Mouse (Mus musculus) kidney, adult 2 months (tissue): ENCODE results near the gene Zfp524. TPM values are rescaled to one million over a fixed set of nuclear protein-coding genes. Genes with fewer than 3 reads are reported as not detected.
"Not testable (repeated sequence)": the region's sequence is repeated elsewhere in the genome, so short reads cannot be mapped to it uniquely, and the experiment has no call there.

Source experiments
- DNase-seq: peaks from one replicate; pipeline ENCODE4 v3.0.0; 2021
- H3K27ac ChIP-seq: fragments of 200-500 bp; 2 replicates; pipeline ENCODE4 v1.5.1; 2012; ENCODE audit warnings: low read depth, low read length, control low read depth, inconsistent platforms; ENCODE audit not compliant: insufficient read depth
- H3K27me3 ChIP-seq: fragments of 200-500 bp; replicated peaks from 2 replicates; pipeline ENCODE4 v1.6.1; 2012; ENCODE audit warnings: mild to moderate bottlenecking, moderate library complexity, low read length, inconsistent platforms; ENCODE audit not compliant: control insufficient read depth, insufficient read depth
- H3K36me3 ChIP-seq: fragments of 200-500 bp; 2 replicates; pipeline ENCODE4 v1.6.1; 2012; ENCODE audit warnings: mild to moderate bottlenecking, moderate library complexity, low read length, inconsistent platforms; ENCODE audit not compliant: control insufficient read depth, insufficient read depth
- H3K4me1 ChIP-seq: fragments of 200-500 bp; 2 replicates; pipeline ENCODE4 v1.6.1; 2011; ENCODE audit warnings: low read length; ENCODE audit not compliant: control insufficient read depth, insufficient read depth
- H3K4me3 ChIP-seq: fragments of 200-500 bp; 2 replicates; pipeline ENCODE4 v1.5.1; 2011; ENCODE audit warnings: mild to moderate bottlenecking, low read depth, low read length, control low read depth; ENCODE audit not compliant: insufficient read depth
- CTCF ChIP-seq: fragments of 200-500 bp; conservative IDR thresholded peaks from 2 replicates; pipeline ENCODE4 v1.5.1; 2011; ENCODE audit warnings: low read depth, mild to moderate bottlenecking, control low read depth, low read length, moderate library complexity, mixed read lengths; ENCODE audit not compliant: insufficient read depth, insufficient read length
- POLR2A ChIP-seq: fragments of 200-500 bp; IDR thresholded peaks from one replicate; pipeline ENCODE4 v1.6.1; 2011; ENCODE audit warnings: low read depth, low read length, control low read depth
- WGBS: fragments of 180-500 bp; shearing (Covaris S2); methylation state at CpG from one replicate; pipeline ENCODE4 v1.1.7; 2018; 5-methylcytosine and 5-hydroxymethylcytosine counted together
- polyA plus RNA-seq: library from polyadenylated mRNA; depleted of rRNA; stranded (reverse); fragments of >200 nt; gene quantifications from 2 replicates; pipeline ENCODE4 v1.2.3, GENCODE M21; 2012

Gene Zfp524
- polyA plus RNA-seq, 1 experiment, result 35.7 TPM

DNA sequence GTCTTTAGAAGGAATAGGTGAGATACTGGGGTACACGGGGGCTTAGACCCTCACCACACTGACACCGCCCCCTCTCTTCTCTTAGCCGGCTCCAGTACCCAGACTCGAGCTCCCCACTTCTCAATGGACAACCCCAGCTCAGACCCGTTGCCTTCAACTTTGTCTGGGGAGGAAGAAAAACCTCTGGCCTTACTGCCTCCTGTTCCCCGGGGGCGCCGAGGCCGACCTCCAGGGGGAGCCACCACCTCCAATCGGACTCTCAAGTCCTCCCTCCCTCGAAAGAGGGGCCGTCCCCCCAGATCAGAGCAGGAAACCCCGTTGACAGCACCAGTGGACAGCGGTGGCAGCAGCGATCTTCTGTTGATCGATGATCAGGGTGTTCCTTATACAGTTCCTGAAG, 3.1 kb downstream of the Zfp524 start:
- no peak overlapping the region for H3K27ac ChIP-seq
- no peak for TF ChIP-seq CTCF
- TF ChIP-seq POLR2A, result no peak
- WGBS, result 94% methylated on average over 16 of the region's 16 CpGs
- DNase-seq, result no peak
- peaks cover 9% of the 10 kb centered on the region; the same call in 1 of the 2 replicates for H3K4me1 ChIP-seq
- no peak overlapping the region for H3K4me3 ChIP-seq
- no peaks in the 10 kb centered on the region for H3K36me3 ChIP-seq
- no peaks in the 10 kb centered on the region for H3K27me3 ChIP-seq

DNA sequence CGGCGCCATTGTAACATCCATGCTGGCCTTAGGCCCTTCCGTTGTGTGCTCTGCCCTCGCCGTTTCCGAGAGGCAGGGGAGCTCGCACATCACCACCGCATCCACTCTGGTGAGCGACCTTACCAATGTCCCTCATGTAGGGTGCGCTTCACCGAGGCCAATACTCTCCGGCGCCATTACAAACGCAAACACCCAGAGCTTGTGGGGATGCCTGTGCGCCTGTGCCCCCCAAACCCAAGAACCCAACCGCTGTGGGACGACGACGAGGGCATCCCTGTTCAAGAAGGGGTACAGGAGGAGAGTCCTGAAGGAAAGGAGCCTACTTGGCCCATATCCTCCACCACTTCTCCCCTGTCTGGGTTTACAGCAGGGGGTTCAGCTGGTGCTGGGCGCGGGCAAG, 3.7 kb downstream of the Zfp524 start:
- Histone ChIP-seq H3K4me3 (no peak overlapping the region), H3K36me3 (no peaks in the 10 kb centered on the region), H3K27ac (no peak overlapping the region), H3K27me3 (no peaks in the 10 kb centered on the region), H3K4me1 (peaks cover 9% of the 10 kb centered on the region; the same call in 1 of the 2 replicates)
- DNase-seq, result no peak
- TF ChIP-seq POLR2A, result no peak
- no peak for TF ChIP-seq CTCF
- WGBS, result 97% methylated on average over 21 of the region's 21 CpGs

GRCm38 (mm10) chr7:5019576-5019975, 5.4 kb downstream of the Zfp524 start:
- H3K36me3 ChIP-seq, H3K4me1 ChIP-seq, H3K27me3 ChIP-seq, DNase-seq: not testable (repeated sequence)
- 15% methylated on average over 8 of the region's 8 CpGs for WGBS
- Histone ChIP-seq H3K27ac (peak overlapping the region; percentile 34; the same call in 1 of the 2 replicates), H3K4me3 (peak overlapping the region; percentile 17)

- DNase-seq, result peak; percentile 100
These were observed 5.9 kb downstream of the Zfp524 start, which contains the start of the genes Zfp865 and Ccdc106 for GRCm38 (mm10) chr7:5020000-5020681. Zfp865 (plus strand) TSS chr7:5020376. Ccdc106 (plus strand) TSS chr7:5020553.

DNA sequence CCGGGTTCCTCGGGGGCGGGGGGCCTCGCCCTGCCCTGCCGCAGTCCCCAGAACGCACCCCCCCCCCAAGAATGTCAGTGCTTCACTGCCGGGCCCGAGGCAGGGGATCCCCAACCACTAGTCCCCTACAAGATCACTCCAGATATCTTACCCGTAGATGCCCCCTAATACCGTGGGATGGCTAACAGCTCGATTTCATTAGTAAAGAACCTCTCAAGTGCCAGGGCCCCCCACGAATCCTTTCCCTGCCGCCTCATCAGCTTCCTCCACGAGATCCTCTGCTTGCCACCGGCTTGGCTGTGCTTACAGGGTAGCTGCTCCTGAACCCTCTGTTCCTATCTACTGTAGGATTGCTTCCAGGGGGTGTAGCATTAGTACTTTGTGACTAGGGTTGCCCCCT, 6.5 kb downstream of the Zfp524 start:
- TF ChIP-seq CTCF (no peak), POLR2A (no peak)
- Histone ChIP-seq H3K36me3 (no peaks in the 10 kb centered on the region), H3K27me3 (no peaks in the 10 kb centered on the region), H3K27ac (peak overlapping the region; percentile 72), H3K4me1 (peaks cover 9% of the 10 kb centered on the region; the same call in 1 of the 2 replicates), H3K4me3 (peak overlapping the region; percentile 63)
- DNase-seq, result no peak
- under 1% methylated on average over 12 of the region's 15 CpGs for WGBS

More at GRCm38 (mm10) chr7:5020000-5020681, 5.9 kb downstream of the Zfp524 start, which contains the start of the genes Zfp865 and Ccdc106:
- Histone ChIP-seq H3K27me3 (no peaks in the 10 kb centered on the region), H3K27ac (peak within 1 kb of the TSS; percentile 93), H3K36me3 (no peaks in the 10 kb centered on the region), H3K4me3 (peak within 1 kb of the TSS; percentile 63), H3K4me1 (peaks cover 9% of the 10 kb centered on the region; the same call in 1 of the 2 replicates)
- WGBS, result under 1% methylated on average over 49 of the region's 49 CpGs
- TF ChIP-seq CTCF (no peak), POLR2A (peak; percentile 83)

GRCm38 (mm10) chr7:5021197-5021596, 7.0 kb downstream of the Zfp524 start:
- Histone ChIP-seq H3K4me1 (peaks cover 7% of the 10 kb centered on the region; the same call in 1 of the 2 replicates), H3K27me3 (no peaks in the 10 kb centered on the region), H3K27ac (no peak overlapping the region), H3K36me3 (no peaks in the 10 kb centered on the region), H3K4me3 (peak overlapping the region; percentile 63; the same call in 1 of the 2 replicates)
- 42% methylated on average over 5 of the region's 5 CpGs for WGBS
- no peak for DNase-seq
- TF ChIP-seq POLR2A, result no peak
- TF ChIP-seq CTCF, result no peak

GRCm38 (mm10) chr7:5029543-5029942, 15.3 kb downstream of the Zfp524 start:
- no peak for DNase-seq
- TF ChIP-seq POLR2A, result no peak
- no peak for TF ChIP-seq CTCF
- peaks cover 14% of the 10 kb centered on the region for H3K36me3 ChIP-seq
- H3K27ac ChIP-seq, result no peak overlapping the region
- 96% methylated on average over 22 of the region's 22 CpGs for WGBS
- no peaks in the 10 kb centered on the region for H3K4me1 ChIP-seq
- H3K27me3 ChIP-seq, result no peaks in the 10 kb centered on the region
- no peak overlapping the region for H3K4me3 ChIP-seq
